Mouse (Mus musculus) cerebellum, adult 2 months (tissue): ENCODE measurements around the gene Fam53b.

Source experiments
- CTCF ChIP-seq: fragments of 200-500 bp; IDR thresholded peaks from 2 replicates; pipeline ENCODE4 v1.5.1; 2011; ENCODE audit warnings: low read depth, mild to moderate bottlenecking, control low read depth, low read length, moderate library complexity, borderline replicate concordance; ENCODE audit not compliant: insufficient read depth
- POLR2A ChIP-seq: fragments of 200-500 bp; IDR thresholded peaks from 2 replicates; pipeline ENCODE4 v1.6.1; 2011; ENCODE audit warnings: low read length, control low read depth, borderline replicate concordance; ENCODE audit not compliant: insufficient read depth

DNA sequence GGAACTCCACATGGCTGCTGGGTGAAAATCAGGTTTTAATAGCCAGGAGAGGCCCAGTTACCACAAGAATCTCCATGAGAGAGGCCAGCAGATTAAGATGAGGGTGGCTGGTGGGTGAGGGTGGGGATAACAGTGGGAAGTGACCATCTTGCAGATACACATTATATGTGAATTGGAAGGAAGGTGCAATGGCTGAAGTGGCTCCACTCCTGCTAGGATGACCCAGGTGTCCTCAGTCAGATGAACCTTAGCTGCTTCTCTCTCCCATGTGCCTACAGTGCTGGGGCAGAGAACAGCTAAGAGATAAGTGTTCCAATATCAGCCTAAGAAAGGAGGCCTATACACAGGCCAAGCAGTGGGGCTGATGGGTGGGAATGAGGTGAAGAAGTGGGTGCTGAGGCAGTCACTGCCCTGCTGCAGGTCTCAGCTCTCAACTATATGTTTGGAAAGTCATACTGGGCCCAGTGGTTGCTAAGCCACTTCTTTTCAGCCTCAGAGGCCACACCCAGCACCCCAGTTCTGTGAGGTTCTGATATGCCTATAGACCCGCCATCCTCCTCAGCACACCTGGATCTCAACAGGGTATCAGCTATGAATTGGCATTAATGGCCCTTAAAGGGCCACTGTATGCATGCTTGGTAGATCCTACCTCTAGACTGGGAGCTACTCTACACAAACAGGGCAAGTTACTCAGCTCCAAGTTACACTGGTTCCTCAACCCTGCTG lies 35.8 kb downstream of the Fam53b start:
- TF ChIP-seq CTCF (no peak), POLR2A (no peak)
